Comparison of ENCODE assay signal across 8 mouse cellular contexts in genomic region chr11:109439829-109440340, GRCm38 (mm10). TPM values are rescaled to one million over a fixed set of nuclear protein-coding genes. Genes with fewer than 3 reads are reported as not detected.
DNase-seq lines count a peak whose midpoint lies in the region; ATAC-seq and TF ChIP-seq lines count a peak whose summit lies in the region.

No protein-coding gene starts in this region.

- H3K4me2 ChIP-seq in heart, embryonic 13.5 days: peak overlapping the region; percentile 93
- H3K4me2 ChIP-seq in kidney, postnatal 0 days (ENCODE audit: low read length): peak overlapping the region; percentile 86
- H3K4me2 ChIP-seq in liver, embryonic 11.5 days: peak overlapping the region; percentile 93

- peaks cover 32% of the 10 kb centered on the region for H3K36me3 ChIP-seq in heart, embryonic 13.5 days
- peaks cover 5% of the 10 kb centered on the region; the same call in 1 of the 2 replicates for H3K36me3 ChIP-seq in kidney, postnatal 0 days (ENCODE audit: insufficient read depth, low read length)
- H3K36me3 ChIP-seq in liver, embryonic 11.5 days (ENCODE audit: control insufficient read depth, insufficient read depth, low read length): peaks cover 6% of the 10 kb centered on the region; the same call in 1 of the 2 replicates

- H3K27ac ChIP-seq in brown adipose tissue, adult 24 weeks (replicated peaks; ENCODE audit: low read depth, low read length): 0 out of 2 replicates have a peak overlapping the region, but pooled peaks have one; percentile 2
- H3K27ac ChIP-seq in heart, embryonic 13.5 days (replicated peaks): peak overlapping the region; percentile 49
- peak overlapping the region; percentile 13; the same call in 1 of the 2 replicates for H3K27ac ChIP-seq in kidney, postnatal 0 days
- no peak overlapping the region for H3K27ac ChIP-seq in liver, embryonic 11.5 days (ENCODE audit: low read depth, low read length)

- peak; percentile 90 for DNase-seq in CD4-positive helper T cell, adult 2 months (ENCODE audit: low read depth, low spot score)
- DNase-seq in fibroblast of lung, adult 2 months (ENCODE audit: low read depth): peak; percentile 74
- peak; percentile 91 for DNase-seq in kidney, postnatal 0 days (ENCODE audit: low spot score)
- DNase-seq in liver, embryonic 11.5 days (ENCODE audit: low spot score): peak; percentile 68
- DNase-seq in spleen, postnatal 14 days (ENCODE audit: low spot score in 2 of 2): peak; percentile 55 to 71

- 2% methylated on average over 31 of the region's 32 CpGs for WGBS in heart, embryonic 13.5 days
- 1% methylated on average over 32 of the region's 32 CpGs for WGBS in kidney, postnatal 0 days
- WGBS in liver, embryonic 11.5 days: 3% methylated on average over 32 of the region's 32 CpGs

- peak; percentile 20; the same call in 1 of the 2 replicates for TF ChIP-seq CTCF in kidney, postnatal 0 days (IDR thresholded peaks at IDR 0.05; ENCODE audit: low read depth)

- H3K9me3 ChIP-seq in heart, embryonic 13.5 days: no peaks in the 10 kb centered on the region
- no peaks in the 10 kb centered on the region for H3K9me3 ChIP-seq in kidney, postnatal 0 days (replicated peaks; ENCODE audit: low read length)
- no peaks in the 10 kb centered on the region for H3K9me3 ChIP-seq in liver, embryonic 11.5 days (ENCODE audit: control insufficient read depth, low read length)

- H3K27me3 ChIP-seq in heart, embryonic 13.5 days (replicated peaks): no peaks in the 10 kb centered on the region
- H3K27me3 ChIP-seq in kidney, postnatal 0 days (ENCODE audit: insufficient read depth, low read length): no peaks in the 10 kb centered on the region
- H3K27me3 ChIP-seq in liver, embryonic 11.5 days (replicated peaks; ENCODE audit: control insufficient read depth, insufficient read depth, low read length): no peaks in the 10 kb centered on the region

- ATAC-seq in heart, embryonic 13.5 days (ENCODE audit: extremely low read depth, insufficient number of reproducible peaks, low FRiP score, low TSS enrichment): no peak
- peak; percentile 71 for ATAC-seq in kidney, postnatal 0 days (replicated peaks; ENCODE audit: low FRiP score, low read depth)
- peak; percentile 71 for ATAC-seq in liver, embryonic 11.5 days (replicated peaks; ENCODE audit: low FRiP score)
- peak; percentile 60 for ATAC-seq in monocyte, adult 5-6 weeks (replicated peaks; ENCODE audit: insufficient number of reproducible peaks, low FRiP score, low TSS enrichment, poor library complexity, severe bottlenecking)

- peak overlapping the region; percentile 78 for H3K4me3 ChIP-seq in brown adipose tissue, adult 24 weeks (ENCODE audit: insufficient read depth, low read depth, low read length)
- peak overlapping the region; percentile 72 for H3K4me3 ChIP-seq in heart, embryonic 13.5 days
- peak overlapping the region; percentile 51 for H3K4me3 ChIP-seq in kidney, postnatal 0 days (replicated peaks; ENCODE audit: low read depth, low read length)
- peak overlapping the region; percentile 65 for H3K4me3 ChIP-seq in liver, embryonic 11.5 days (ENCODE audit: low read depth, low read length)

- peaks cover 4% of the 10 kb centered on the region; the same call in 1 of the 2 replicates for H3K4me1 ChIP-seq in brown adipose tissue, adult 24 weeks (ENCODE audit: control insufficient read depth, insufficient read depth, insufficient read length, low read length)
- H3K4me1 ChIP-seq in heart, embryonic 13.5 days: peaks cover 22% of the 10 kb centered on the region
- 0 out of 2 replicates have a peak, but pooled peaks cover 3% of the 10 kb centered on the region for H3K4me1 ChIP-seq in kidney, postnatal 0 days (replicated peaks; ENCODE audit: insufficient read depth, low read length)
- peaks cover 17% of the 10 kb centered on the region for H3K4me1 ChIP-seq in liver, embryonic 11.5 days (replicated peaks; ENCODE audit: control insufficient read depth, insufficient read depth, low read length)

- H3K9ac ChIP-seq in heart, embryonic 13.5 days: peak overlapping the region; percentile 86
- H3K9ac ChIP-seq in kidney, postnatal 0 days (ENCODE audit: low read depth, low read length): peak overlapping the region; percentile 59
- H3K9ac ChIP-seq in liver, embryonic 11.5 days (ENCODE audit: low read depth, low read length): peak overlapping the region; percentile 67

RNA-seq across cellular contexts. Expression of gene Amz2, which starts 14.1 kb away (rescaled TPM):
- 37.3 and 51.5 TPM in 2 replicates for polyA plus RNA-seq in brown adipose tissue, adult 24 weeks (2012; ENCODE audit: insufficient read depth, insufficient read length, missing spikeins)
- 33.4 and 38.1 TPM in 2 replicates for polyA plus RNA-seq in heart, embryonic 13.5 days (2015; fragmentation: Nextera tagmentation; extraction: Ambion mirVana)
- polyA plus RNA-seq in kidney, postnatal 0 days (2015; fragmentation: Nextera tagmentation; extraction: Ambion mirVana): 30.4 and 32.8 TPM in 2 replicates
- 33.7 and 35.5 TPM in 2 replicates for polyA plus RNA-seq in liver, embryonic 11.5 days (2014; fragmentation: Nextera tagmentation; extraction: Ambion mirVana)
- 32.6 to 34.9 TPM (median 33.6 TPM) in 3 replicates for total RNA-seq in monocyte, adult 5-6 weeks (2017)

RNA-seq across cellular contexts. Expression of gene 9930022D16Rik, which starts 26.2 kb away (rescaled TPM):
- not detected in 2 replicates for polyA plus RNA-seq in brown adipose tissue, adult 24 weeks (2012; ENCODE audit: insufficient read depth, insufficient read length, missing spikeins)
- polyA plus RNA-seq in heart, embryonic 13.5 days (2015; fragmentation: Nextera tagmentation; extraction: Ambion mirVana): 0.05 TPM in 1 of 2 replicates, not detected in the other
- 0.04 TPM in 1 of 2 replicates, not detected in the other for polyA plus RNA-seq in kidney, postnatal 0 days (2015; fragmentation: Nextera tagmentation; extraction: Ambion mirVana)
- polyA plus RNA-seq in liver, embryonic 11.5 days (2014; fragmentation: Nextera tagmentation; extraction: Ambion mirVana): not detected in 2 replicates
- 0.85 to 6.5 TPM (median 1.6 TPM) in 3 replicates for total RNA-seq in monocyte, adult 5-6 weeks (2017)

RNA-seq across cellular contexts. Expression of gene Arsg, which starts 33.3 kb away (rescaled TPM):
- 1.2 and 3.7 TPM in 2 replicates for polyA plus RNA-seq in brown adipose tissue, adult 24 weeks (2012; ENCODE audit: insufficient read depth, insufficient read length, missing spikeins)
- 3.8 and 3.9 TPM in 2 replicates for polyA plus RNA-seq in heart, embryonic 13.5 days (2015; fragmentation: Nextera tagmentation; extraction: Ambion mirVana)
- 9.1 and 9.9 TPM in 2 replicates for polyA plus RNA-seq in kidney, postnatal 0 days (2015; fragmentation: Nextera tagmentation; extraction: Ambion mirVana)
- 5.8 and 6.2 TPM in 2 replicates for polyA plus RNA-seq in liver, embryonic 11.5 days (2014; fragmentation: Nextera tagmentation; extraction: Ambion mirVana)
- total RNA-seq in monocyte, adult 5-6 weeks (2017): 0.96 to 2.5 TPM (median 1.1 TPM) in 3 replicates

RNA-seq across cellular contexts. Expression of gene Slc16a6, which starts 33.5 kb away (rescaled TPM):
- 0.63 and 1.2 TPM in 2 replicates for polyA plus RNA-seq in brown adipose tissue, adult 24 weeks (2012; ENCODE audit: insufficient read depth, insufficient read length, missing spikeins)
- polyA plus RNA-seq in heart, embryonic 13.5 days (2015; fragmentation: Nextera tagmentation; extraction: Ambion mirVana): 9.6 and 9.7 TPM in 2 replicates
- polyA plus RNA-seq in kidney, postnatal 0 days (2015; fragmentation: Nextera tagmentation; extraction: Ambion mirVana): 5.3 and 7.8 TPM in 2 replicates
- 52.2 and 58.7 TPM in 2 replicates for polyA plus RNA-seq in liver, embryonic 11.5 days (2014; fragmentation: Nextera tagmentation; extraction: Ambion mirVana)
- total RNA-seq in monocyte, adult 5-6 weeks (2017): 9.1 to 20.3 TPM (median 11.3 TPM) in 3 replicates
